Mouse (Mus musculus) brain, adult 2 months (tissue): ENCODE measurements around the gene Sirt2.

Experiments used
- DNase-seq: peaks from one replicate; pipeline ENCODE4 v3.0.0; 2011; ENCODE audit warnings: low read depth, low spot score

Sirt2 gene

DNA sequence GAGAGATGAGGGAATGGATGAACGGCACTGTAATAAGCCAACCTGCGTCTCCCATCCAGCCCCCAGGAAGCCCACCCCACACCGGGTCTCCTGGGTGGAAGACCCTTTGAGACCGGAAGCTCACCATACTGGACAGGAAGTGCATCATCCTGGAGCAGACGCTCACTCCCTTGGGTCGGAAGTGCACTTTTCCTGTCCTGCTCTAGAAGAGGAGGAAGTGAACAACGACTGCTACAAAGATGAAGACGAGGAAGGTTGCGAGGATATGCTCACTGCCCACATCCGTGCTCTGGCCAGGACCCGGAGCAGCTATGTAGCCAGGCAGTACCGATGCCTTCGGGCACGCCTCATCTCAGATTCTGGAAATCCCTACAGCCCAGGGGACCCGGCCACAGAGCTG is 29.3 kb downstream of the Sirt2 start:
- DNase-seq: no peak

- DNase-seq: peak; percentile 92
Observed at GRCm38 (mm10) chr7:28796562-28796975, 30.0 kb downstream of the Sirt2 start.

DNA sequence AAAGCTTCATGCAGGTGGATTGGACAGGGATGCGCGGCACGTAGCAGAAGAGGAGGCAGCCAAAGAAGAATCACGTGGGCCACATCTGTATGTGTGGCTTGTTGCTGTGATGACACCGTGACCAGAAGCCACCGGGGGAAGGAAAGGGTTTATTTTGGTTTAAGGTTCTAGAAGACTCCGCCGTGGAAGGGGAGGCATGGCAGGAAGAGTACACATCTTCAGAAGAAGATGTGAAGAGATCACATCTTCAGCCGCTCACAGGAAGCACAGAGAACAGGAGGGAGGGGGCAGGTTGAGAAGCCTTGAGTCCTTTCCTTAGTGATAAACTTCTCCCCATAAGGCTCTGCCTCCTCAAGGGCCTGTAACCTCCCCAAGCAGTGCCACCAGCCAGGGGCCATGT is 33.5 kb downstream of the Sirt2 start:
- DNase-seq: no peak

DNA sequence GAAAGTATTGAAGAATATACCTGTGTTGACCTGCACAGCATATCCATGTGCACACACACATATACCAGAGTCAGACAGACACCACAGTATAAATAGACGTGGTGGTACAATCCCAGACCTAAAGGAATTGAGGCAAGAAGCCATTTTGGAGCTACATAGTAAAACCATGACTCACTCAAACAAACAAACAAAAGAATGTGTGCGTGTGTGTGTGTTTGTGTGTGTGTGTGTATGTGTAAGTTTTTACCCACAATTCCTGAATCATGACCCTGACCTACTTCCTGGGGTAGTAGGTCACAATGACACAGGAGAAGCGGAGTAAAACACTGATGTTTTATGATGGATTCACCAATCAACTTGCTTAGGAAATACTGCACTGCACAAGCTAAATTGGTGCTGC is 34.9 kb downstream of the Sirt2 start:
- no peak for DNase-seq

GRCm38 (mm10) chr7:28801901-28802670 is 35.6 kb downstream of the Sirt2 start:
- DNase-seq: no peak

- peak; percentile 43 for DNase-seq
Observed at GRCm38 (mm10) chr7:28802846-28803588, 36.5 kb downstream of the Sirt2 start.

GRCm38 (mm10) chr7:28803756-28804155 is 37.2 kb downstream of the Sirt2 start:
- DNase-seq: no peak

GRCm38 (mm10) chr7:28806869-28807268 is 40.3 kb downstream of the Sirt2 start:
- DNase-seq: no peak

- DNase-seq: peak; percentile 44
Observed at GRCm38 (mm10) chr7:28807641-28808220, 41.2 kb downstream of the Sirt2 start.

DNA sequence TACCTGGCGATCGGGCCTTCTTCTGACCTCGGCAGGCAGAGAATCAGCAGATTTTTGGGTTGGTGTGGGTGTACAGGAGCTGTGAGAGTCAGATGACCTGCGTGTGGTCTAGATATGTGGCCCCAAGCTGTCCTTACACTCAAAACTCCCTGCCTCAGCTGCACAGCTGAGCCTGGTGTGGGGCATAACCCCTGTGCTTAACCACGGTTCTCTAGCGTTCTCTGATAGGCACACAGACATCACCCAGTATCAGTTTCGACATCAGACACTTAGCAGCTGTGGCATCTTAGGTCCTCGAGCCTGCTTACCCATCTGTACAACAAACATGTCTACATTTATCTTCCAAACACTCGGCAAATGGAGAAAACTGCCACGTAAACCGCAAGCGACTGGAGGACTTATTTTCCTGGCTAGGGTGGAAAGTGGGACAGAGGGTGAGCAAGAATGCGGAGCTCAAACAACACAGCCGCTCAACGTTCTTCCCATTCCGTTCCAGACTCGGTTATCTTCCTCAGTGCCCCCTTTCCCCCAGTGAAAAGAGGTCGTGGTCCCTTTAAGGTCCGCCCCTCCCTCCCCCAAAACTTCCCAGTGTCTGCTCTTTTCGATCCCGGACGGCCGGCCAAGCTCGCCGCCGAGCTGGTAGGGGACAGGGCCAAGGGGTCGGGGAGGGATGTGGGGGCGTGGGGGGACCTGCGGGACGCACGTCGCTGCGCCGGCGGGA is 41.8 kb downstream of the Sirt2 start, which contains the start of gene Hnrnpl:
TSS of gene Hnrnpl (plus strand) at position 321 of the 721 bp plus-strand sequence.
- DNase-seq: peak; percentile 73

- peak; percentile 97 for DNase-seq
Observed at GRCm38 (mm10) chr7:28808957-28809393, 42.4 kb downstream of the Sirt2 start.

DNA sequence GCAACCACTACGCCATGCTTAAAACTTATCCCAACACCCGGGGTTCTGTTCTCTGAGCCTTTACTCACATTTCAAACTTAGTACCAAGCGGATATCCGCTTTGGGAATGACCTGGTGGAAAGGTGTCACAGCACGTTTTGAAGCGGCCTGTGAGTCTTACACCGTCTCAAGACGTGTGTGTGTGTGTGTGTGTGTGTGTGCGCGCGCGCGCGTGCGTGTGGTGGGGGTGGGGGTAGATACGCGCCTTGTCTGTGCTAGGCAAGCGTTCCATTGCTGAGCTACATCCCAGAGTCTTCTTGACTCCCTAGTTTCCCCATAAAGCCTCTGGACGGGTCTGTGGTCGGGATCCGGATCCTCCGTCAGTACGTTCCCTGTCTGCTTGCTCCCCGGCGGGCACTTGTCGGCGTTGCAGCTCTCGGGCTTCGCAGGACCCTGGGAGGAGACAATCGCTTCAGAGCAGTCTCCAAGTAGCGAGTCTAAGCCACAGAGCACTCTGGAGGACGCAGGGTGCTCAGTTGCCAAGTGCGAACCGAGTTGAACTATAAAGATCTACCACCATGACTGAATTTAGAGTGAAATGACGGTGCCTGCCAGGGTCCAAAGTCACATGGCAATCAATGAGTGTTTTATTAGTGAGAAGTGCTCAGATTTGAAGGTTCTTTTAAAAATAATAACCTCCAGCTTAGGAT is 43.0 kb downstream of the Sirt2 start:
- peak; percentile 83 for DNase-seq

GRCm38 (mm10) chr7:28810107-28811066 is 43.9 kb downstream of the Sirt2 start:
- DNase-seq: peak; percentile 100

- peak; percentile 96 for DNase-seq
Observed at GRCm38 (mm10) chr7:28811228-28811627, 44.7 kb downstream of the Sirt2 start.

- DNase-seq: no peak
Observed at GRCm38 (mm10) chr7:28811640-28812275, 45.2 kb downstream of the Sirt2 start.

DNA sequence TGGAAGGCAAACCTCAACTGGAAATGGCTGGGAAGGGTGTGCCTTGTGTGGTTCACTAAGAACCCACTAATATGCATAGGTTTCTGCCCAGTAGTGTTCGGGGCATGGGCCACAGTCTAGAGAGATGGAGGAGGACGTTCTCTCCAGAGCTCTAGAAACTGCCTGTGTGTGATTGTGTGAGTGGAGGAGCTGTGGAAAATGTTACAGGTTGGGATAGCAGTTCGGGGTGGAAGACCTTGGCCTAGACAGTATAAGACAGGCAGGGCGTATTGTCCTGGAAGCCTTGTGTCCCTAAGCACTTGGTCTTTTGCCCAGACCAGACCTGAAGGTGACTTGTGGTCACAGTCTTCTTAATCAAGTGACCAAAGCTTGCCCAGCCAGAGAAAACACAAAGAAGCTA is 45.9 kb downstream of the Sirt2 start:
- DNase-seq: no peak

DNA sequence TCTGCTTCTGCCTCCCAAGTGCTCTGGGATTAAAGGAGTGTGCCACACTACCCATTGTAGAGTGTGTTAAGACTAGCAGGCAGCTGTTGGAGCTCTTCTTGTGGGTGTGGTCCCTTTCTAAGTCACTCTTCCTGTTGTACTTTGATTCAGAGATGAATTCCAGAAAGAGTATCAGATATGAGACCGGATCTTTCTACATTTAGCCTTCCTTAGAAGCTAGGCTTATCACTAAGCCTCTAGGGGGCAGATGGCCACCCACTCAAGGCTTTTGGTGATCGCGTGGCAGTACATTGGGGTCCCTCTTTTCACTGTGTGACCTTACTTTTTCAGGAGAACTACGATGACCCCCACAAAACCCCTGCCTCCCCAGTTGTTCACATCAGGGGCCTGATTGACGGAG is 46.4 kb downstream of the Sirt2 start:
- DNase-seq: no peak

GRCm38 (mm10) chr7:28814306-28815034 is 47.9 kb downstream of the Sirt2 start:
- no peak for DNase-seq

GRCm38 (mm10) chr7:28815230-28815629 is 48.7 kb downstream of the Sirt2 start:
- no peak for DNase-seq
